Mouse (Mus musculus): ENCODE results near the gene Hsdl1. TPM values are rescaled to one million over a fixed set of nuclear protein-coding genes. Genes with fewer than 3 reads are reported as not detected.

Gene Hsdl1
- total RNA-seq, 2 experiments from 2014 or later = 43.9 to 51.2 TPM

DNA sequence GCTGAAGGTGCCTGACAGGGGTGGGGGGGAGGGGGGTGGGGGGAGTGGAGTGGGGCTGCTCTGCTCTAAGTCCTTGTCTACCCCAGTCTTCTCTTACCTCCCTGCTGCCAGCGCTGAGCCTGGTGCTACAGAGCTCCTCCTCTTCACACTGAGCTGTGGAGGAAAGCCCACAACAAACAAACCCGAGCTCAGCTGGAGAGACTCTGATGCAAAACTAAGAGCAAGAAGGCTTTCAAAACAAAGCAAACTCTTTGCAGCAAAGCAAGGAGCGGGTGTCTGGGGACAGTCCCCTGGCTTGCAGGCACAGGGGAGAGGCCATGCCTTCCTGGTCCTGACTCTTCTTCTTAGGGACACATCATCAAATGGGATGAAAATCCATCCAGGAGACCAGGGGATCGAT is 5.1 kb downstream of the Hsdl1 start:
- no peak for TF ChIP-seq CTCF (conservative IDR thresholded peaks at IDR 0.05)
- H3K27ac ChIP-seq = no peak overlapping the region
- no peak for DNase-seq (ENCODE audit: low spot score in 2 of 2)
- no peak overlapping the region for H3K4me3 ChIP-seq

DNA sequence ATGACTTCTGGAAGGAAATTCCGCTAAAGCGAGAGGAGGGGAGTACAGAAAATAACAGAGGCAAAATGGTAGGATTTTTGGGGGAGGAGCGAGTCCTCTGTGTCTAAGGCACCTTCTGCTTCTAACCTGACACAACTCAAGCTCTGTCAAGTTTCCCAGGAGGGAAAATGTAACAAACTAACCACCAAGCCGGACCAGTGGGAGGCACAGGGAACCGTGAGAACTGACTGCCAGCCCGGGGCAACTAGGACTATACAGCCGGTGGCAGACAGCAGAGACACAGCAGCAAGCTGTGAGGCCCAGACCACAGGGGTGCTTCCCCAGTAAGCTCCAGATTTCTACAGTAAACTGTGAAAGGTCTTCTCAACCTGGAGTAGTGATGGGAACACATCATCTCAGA is 6.0 kb downstream of the Hsdl1 start:
- no peak for TF ChIP-seq CTCF (conservative IDR thresholded peaks at IDR 0.05)
- H3K27ac ChIP-seq = no peak overlapping the region
- DNase-seq (ENCODE audit: low spot score in 2 of 2) = no peak
- no peak overlapping the region for H3K4me3 ChIP-seq

DNA sequence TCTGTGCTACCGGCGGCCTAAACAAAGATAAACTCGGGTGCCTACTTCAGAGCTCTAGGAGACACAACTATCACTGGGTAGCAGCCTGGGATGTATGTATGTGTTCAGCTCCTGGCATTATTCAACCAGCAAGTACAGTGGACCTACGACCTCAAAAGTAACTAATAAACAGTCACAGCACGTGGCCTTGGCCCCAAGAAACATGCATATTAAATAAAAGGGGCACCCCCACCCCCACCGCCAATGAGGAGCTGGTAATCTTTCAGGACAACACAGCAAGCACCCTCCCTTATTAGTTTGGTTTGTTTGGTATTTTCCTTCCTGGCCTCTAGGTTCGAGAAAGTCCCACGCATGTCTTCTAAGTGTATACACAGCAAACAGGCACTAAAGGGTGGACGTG is 6.7 kb downstream of the Hsdl1 start:
- no peak overlapping the region for H3K27ac ChIP-seq
- no peak for DNase-seq (ENCODE audit: low spot score in 2 of 2)
- no peak for TF ChIP-seq CTCF (conservative IDR thresholded peaks at IDR 0.05)
- H3K4me3 ChIP-seq = no peak overlapping the region

DNA sequence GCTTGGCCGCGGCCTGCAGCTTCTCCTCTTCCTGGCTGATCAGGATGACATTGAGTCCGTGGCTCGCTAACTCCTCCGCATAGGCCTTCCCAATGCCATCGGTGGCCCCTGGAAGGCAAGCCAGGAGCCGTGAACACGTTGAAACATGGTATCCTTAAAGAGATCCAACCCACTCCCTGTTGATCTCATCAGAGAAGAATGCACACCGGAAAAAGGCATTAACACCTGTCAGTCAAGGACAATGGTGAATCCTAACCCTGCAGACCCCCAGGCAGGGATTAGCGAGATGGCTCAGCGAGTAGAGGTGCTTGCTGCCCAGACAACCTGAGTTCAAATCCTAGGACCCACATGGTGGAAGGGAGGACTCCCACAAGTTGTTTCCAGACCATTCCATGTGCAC is 8.6 kb downstream of the Hsdl1 start:
- DNase-seq (ENCODE audit: low spot score in 2 of 2) = no peak
- no peak overlapping the region for H3K4me3 ChIP-seq
- no peak for TF ChIP-seq CTCF (conservative IDR thresholded peaks at IDR 0.05)
- H3K27ac ChIP-seq = no peak overlapping the region

DNA sequence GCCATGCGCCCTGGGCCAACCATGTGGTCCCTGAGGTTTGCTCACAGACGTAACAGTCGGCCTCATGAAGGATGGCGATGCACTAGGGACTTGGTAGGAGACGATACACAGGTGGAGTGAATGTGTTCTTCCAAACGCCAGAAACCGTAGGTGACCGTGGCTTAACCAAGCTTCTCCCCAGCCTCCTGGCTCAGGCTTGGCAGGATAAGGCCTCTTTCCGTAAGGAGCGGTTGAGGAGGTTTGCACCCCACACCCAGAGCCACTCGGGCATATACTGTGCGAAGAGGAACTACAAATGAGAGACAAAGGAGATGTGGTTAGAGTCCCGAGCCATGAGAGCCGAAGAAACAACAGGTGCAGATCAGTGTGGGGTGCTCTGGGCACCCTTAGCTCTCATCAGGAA is 11.1 kb downstream of the Hsdl1 start:
- no peak overlapping the region for H3K27ac ChIP-seq
- no peak for TF ChIP-seq CTCF (conservative IDR thresholded peaks at IDR 0.05)
- no peak for DNase-seq (ENCODE audit: low spot score in 2 of 2)
- no peak overlapping the region for H3K4me3 ChIP-seq

DNA sequence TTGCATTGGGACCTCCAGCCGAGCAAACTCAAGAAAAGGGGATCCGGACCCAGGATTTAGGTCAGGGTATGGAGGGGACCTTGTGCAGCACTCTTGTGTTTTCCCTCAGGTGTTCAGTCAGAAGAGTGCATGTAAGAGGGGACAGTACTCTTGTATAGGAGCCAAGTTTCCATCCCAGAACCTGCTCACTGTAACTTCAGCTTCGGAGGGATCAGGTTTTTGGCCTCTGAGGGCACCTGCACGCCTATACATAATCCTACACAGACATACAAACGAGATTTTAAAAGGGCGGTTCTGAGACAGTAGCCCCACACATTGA is 15.6 kb downstream of the Hsdl1 start:
- no peak for TF ChIP-seq CTCF (conservative IDR thresholded peaks at IDR 0.05)
- no peak for DNase-seq (ENCODE audit: low spot score in 2 of 2)
- no peak overlapping the region for H3K4me3 ChIP-seq
- H3K27ac ChIP-seq = peak overlapping the region; percentile 99

DNA sequence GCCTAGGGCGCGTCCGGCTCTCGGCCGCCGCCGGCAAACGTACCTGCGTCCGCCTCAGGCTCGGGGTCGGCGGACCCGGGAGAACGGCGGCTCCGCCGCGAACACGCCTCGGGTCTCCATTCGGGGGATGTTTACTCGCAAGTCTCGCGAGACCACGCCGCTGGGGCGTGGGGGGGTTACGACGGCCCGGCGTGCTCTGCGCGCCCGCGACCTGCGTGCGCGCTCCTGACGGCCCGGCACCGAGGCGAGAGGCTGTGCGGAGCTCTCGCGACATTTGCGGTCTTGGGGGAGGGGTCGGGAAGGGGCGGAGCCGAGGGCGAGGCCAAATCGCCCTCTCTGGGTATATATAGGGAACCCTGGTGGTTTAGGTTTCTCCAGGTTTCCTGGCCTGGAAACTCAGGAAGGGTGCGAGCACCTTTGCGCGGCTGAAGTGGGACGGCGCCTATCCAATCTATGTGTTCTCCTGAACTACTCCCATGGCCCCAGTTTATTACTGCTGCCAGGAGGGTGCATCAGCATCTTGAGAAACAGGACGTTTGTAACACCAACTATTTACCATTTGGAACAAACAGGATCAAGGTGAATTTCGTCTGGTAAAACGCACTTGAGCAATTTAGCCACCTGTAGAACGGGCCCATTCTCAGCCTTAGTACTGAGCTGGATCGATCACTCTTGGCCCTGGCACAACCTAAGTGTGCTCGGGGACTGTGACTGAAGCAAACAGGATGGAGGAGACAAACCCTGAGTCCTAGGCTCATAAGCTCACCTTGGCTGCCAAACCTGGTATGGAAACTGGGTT is 16.2 kb downstream of the Hsdl1 start, which contains the start of gene Mbtps1:
TSS of gene Mbtps1 (minus strand) at position 133 of the 799 bp plus-strand sequence.
- Histone ChIP-seq H3K27ac (peak within 1 kb of the TSS; percentile 99), H3K4me3 (peak within 1 kb of the TSS; percentile 86)
- DNase-seq (ENCODE audit: low spot score in 2 of 2) = peak; percentile 96 to 98
- TF ChIP-seq CTCF (conservative IDR thresholded peaks at IDR 0.05) = peak; percentile 51

DNA sequence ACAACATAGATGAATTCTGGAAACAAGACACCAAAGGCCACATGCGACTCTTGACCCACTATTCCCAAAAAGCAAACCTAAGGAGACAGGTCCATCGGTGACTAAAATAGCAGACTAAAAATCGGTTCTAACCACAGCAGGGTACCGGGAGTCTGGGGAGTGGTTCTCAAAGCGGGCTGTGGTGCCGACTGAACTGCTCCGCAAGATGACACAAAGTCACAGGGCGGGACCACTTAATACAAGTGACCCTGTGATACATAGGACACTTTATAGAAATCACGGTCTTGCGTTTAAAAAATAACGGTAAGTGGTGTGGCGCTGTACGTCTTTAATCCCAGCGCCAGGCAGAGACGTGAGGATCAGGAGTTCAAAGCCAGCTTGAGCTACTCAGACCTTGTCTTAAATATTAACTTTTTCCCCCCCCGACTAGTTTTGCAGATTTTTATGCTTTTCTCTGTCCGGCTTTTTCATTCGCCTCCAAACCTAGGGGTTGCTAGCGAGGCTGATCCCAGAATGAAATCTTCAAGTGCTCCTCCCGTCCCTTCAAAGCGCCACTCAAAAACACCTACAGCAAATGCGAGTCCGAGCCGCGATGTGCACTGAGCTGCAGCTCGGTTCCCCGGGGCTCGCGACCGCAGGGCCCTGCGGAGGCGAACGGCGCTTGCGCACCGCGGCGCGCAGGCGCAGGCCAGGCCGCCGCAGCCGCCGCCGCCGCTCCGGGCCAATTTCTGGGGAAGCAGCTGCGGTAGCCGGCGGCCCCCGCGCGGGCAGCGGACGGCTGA is 17.0 kb downstream of the Hsdl1 start:
- H3K4me3 ChIP-seq = peak overlapping the region; percentile 86
- DNase-seq (ENCODE audit: low spot score in 2 of 2) = peak in 1 of 2 experiments; percentile 67
- TF ChIP-seq CTCF (conservative IDR thresholded peaks at IDR 0.05) = no peak
- H3K27ac ChIP-seq = peak overlapping the region; percentile 99

DNA sequence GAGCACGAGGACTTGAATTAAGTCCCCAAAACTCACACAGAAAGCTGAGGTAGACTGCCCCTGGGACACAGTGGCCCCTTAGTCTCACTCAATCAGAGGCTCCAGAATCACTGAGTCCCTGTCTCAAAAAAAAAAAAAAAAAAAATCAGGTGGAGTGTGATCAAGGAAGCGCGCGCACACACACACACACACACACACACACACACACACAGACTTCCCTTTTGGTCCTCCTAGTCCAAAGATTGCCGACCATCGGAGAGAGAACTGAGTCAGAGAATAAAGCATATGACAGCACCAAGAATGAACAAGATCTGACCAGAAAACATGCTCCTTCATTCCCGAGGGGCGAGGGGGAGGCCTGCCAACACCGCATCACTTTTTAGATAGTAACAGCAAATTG is 17.9 kb downstream of the Hsdl1 start:
- TF ChIP-seq CTCF (conservative IDR thresholded peaks at IDR 0.05) = no peak
- H3K27ac ChIP-seq = peak overlapping the region; percentile 99; the same call in 1 of the 2 replicates
- DNase-seq (ENCODE audit: low spot score in 2 of 2) = no peak
- peak overlapping the region; percentile 86 for H3K4me3 ChIP-seq

DNA sequence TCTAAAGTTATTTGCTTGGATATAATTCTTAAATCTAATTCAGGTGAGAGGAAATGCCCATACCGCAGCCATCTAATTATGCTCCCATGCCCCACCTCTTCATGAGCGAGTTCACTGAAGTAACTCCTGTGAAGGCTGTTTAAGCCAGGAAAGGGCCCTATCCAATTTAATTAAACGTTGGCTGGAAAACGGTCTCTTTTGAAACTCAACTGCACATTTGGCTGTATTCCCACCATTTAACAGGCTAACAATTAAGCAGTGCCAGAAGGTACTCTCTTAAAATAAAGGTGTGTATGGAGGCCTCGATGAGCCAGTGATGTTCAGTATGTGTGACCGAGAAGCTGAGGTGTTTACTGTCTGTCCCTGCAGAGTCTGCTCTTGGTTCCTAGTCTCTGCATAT is 19.1 kb downstream of the Hsdl1 start:
- no peak for DNase-seq (ENCODE audit: low spot score in 2 of 2)
- Histone ChIP-seq H3K4me3 (no peak overlapping the region), H3K27ac (no peak overlapping the region)
- no peak for TF ChIP-seq CTCF (conservative IDR thresholded peaks at IDR 0.05)

DNA sequence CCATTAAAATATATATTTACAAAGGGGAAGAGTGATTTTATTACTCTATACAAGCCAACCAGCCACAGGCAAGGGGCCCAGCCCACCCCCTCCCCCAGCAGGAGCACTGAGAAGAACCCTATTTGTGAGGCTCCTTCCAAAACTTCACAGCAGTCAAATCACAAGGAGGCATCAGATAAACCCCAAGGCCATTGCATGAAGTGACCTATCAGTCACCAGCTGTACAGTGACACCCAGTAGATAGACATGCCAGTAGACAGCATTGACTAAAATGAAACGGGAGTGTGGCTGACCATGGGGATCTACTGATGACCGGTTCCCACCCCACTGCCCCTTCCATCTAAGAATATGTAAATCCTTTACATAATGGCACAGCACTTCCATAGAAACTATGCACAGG is 22.0 kb downstream of the Hsdl1 start:
- no peak for TF ChIP-seq CTCF (conservative IDR thresholded peaks at IDR 0.05)
- no peak for DNase-seq (ENCODE audit: low spot score in 2 of 2)
- no peak overlapping the region for H3K4me3 ChIP-seq
- H3K27ac ChIP-seq = no peak overlapping the region

DNA sequence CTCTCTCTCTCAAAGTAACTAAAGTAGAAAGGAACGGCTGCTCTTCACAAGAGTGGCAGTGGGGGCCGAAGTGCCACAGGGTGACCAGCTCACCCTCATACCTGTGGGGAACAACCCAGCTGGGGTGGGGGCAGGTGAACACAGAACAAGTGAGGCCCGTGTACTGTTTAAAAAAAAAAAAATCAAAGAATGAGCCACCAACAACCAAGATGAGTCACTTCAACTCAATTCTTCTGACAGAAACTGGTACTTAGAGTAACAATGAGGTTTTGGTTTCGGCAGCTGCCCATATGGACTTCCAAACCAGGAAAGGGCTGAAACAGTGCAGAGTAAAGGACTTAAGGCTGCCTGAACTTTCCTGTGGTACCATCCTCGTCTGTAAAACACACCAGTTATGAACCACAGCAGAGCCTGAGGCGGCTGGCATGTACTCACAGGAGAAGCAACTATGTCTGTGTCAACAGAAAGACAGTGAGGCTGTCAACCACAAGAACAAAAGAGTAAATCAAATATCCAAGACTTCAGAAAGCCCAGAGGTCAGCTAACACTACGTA is 26.3 kb downstream of the Hsdl1 start:
- no peak for TF ChIP-seq CTCF (conservative IDR thresholded peaks at IDR 0.05)
- DNase-seq (ENCODE audit: low spot score in 2 of 2) = no peak
- H3K4me3 ChIP-seq = no peak overlapping the region
- H3K27ac ChIP-seq = no peak overlapping the region

DNA sequence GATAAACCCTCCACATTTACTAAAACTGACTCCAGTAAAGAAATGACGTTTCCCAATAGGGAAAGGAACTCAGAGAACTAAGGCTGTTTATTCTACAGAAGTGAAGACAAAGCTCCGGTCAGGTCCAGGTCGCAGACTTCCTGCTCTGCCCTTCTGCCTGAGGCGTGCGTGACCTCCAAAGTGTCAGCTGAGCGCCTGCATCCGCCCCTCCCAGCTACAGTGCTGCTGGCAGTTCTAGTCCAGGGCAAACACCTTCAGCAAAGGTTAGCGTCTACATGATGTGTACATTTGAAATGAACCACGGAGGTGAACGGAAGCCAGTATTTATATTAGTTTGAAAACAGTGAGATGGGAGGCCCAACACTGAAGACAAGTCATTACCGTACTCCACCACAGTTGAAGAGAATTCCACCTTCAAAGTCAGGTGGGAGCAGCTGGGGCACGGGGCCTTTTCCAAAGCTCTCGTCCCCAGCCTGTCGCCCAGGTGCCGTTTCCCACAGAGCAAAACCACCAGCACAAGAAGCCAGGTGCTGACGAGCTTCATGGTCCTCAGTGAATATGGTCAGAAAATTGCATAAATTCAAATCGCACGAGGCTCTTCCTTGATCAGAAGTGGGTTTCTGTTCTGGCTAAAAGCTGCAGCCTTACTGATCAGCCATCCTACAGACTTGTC is 27.8 kb downstream of the Hsdl1 start:
- DNase-seq (ENCODE audit: low spot score in 2 of 2) = no peak
- no peak for TF ChIP-seq CTCF (conservative IDR thresholded peaks at IDR 0.05)
- Histone ChIP-seq H3K27ac (no peak overlapping the region), H3K4me3 (no peak overlapping the region)
